Mouse (Mus musculus): ENCODE results near the gene Pls1. TPM values are rescaled to one million over a fixed set of nuclear protein-coding genes. Genes with fewer than 3 reads are reported as not detected.

The Pls1 gene
- polyA plus RNA-seq, 1 experiment, result not detected

DNA sequence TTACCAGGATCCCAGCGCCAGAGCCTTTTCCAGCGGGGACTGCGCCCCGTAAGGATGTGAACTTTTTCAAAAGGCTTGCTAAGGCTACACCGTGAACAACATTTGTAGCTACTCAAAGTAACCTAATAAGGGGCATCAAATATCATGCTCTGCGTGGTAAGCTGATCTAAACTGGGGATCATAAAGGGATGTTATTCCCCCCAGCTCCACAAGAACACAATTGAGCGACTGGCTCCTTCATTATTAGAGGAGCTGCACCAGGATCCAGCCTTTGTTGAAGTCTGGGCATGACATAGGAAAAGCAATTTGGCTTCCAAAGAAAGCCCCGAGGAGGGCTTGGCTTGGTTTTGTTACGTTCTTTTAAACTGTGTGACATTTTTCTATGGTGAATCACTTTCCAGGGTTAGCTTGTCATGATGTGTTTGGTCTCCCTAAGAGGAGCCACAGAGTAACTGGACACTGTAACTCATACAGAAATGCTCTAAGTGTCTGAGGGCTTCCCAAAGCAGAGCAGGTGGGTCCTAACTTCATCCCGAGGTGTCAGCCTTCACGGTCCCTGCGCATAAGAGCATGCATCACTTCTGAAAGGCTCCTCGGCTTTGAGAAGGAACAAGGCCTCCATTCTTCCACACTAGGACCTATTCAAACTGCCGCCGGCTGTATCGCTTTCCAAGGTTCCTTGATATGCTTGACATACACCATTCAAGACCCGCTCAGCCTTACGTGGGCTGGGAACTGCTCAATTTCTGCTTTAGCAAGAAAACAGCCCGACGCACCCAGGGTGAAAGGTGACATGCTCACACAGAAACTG, 31.2 kb downstream of the Pls1 start:
- no peak overlapping the region for H3K4me3 ChIP-seq (ENCODE audit: insufficient read depth, low read depth, low read length)
- WGBS, result 53% methylated on average over 20 of the region's 20 CpGs
- TF ChIP-seq POLR2A (IDR thresholded peaks at IDR 0.05; ENCODE audit: insufficient read depth, low read depth, low read length) (no peak), CTCF (IDR thresholded peaks at IDR 0.05; ENCODE audit: insufficient read depth, low read depth, low read length) (no peak)
- H3K4me1 ChIP-seq (ENCODE audit: control insufficient read depth, insufficient read depth, low read length), result no peaks in the 10 kb centered on the region
- no peak overlapping the region for H3K27ac ChIP-seq (ENCODE audit: insufficient read depth, low read depth, low read length)

DNA sequence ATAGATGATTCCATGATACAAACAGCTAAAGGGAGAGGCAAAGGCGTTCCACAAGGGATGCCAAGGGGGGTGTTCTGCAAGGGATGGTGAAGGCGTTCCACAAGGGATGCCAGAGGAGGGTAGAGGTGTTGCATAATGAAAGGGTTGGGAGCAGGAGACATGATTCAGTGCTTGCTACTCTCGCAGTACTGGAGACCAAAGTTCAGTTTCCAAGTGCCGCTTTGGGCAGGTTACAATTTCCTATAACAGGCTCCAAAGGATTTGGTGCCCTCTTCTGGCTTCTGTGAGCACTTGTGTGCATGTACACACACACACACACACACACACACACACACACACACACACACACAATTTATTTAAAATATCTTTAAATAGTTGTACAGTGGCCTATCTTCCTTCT, 33.3 kb downstream of the Pls1 start:
- H3K4me3 ChIP-seq (ENCODE audit: insufficient read depth, low read depth, low read length), result no peak overlapping the region
- no peak overlapping the region for H3K27ac ChIP-seq (ENCODE audit: insufficient read depth, low read depth, low read length)
- no peaks in the 10 kb centered on the region for H3K4me1 ChIP-seq (ENCODE audit: control insufficient read depth, insufficient read depth, low read length)
- no peak for TF ChIP-seq CTCF (IDR thresholded peaks at IDR 0.05; ENCODE audit: insufficient read depth, low read depth, low read length)
- no peak for TF ChIP-seq POLR2A (IDR thresholded peaks at IDR 0.05; ENCODE audit: insufficient read depth, low read depth, low read length)
- WGBS, result 98% methylated on average over 4 of the region's 4 CpGs

- no peak overlapping the region for H3K4me3 ChIP-seq (ENCODE audit: insufficient read depth, low read depth, low read length)
- 64% methylated on average over 4 of the region's 4 CpGs for WGBS
- H3K4me1 ChIP-seq (ENCODE audit: control insufficient read depth, insufficient read depth, low read length), result no peaks in the 10 kb centered on the region
- no peak overlapping the region for H3K27ac ChIP-seq (ENCODE audit: insufficient read depth, low read depth, low read length)
- no peak for TF ChIP-seq POLR2A (IDR thresholded peaks at IDR 0.05; ENCODE audit: insufficient read depth, low read depth, low read length)
- TF ChIP-seq CTCF (IDR thresholded peaks at IDR 0.05; ENCODE audit: insufficient read depth, low read depth, low read length), result no peak
Measured at GRCm38 (mm10) chr9:95809596-95809995, 35.5 kb downstream of the Pls1 start.

DNA sequence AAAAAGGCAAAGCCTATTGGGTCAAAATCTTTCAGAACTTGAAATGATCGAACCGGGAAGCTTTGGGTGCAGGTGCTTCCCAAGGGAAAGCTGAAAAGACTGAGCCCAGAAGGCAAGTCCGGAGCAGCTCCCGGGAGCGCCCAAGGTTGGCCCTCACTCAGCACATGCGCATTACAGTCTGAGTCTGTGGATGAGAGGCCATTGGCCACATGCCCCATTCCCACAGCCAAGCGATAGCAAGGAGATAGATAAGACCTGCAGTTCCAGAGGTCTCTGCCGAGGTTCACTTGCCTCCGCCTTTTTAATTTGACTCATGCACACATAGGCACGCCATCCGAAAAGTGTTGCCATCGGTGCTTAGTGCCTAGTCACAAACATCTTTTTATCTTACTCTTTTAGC, 39.7 kb downstream of the Pls1 start:
- no peak for TF ChIP-seq POLR2A (IDR thresholded peaks at IDR 0.05; ENCODE audit: insufficient read depth, low read depth, low read length)
- TF ChIP-seq CTCF (IDR thresholded peaks at IDR 0.05; ENCODE audit: insufficient read depth, low read depth, low read length), result no peak
- Histone ChIP-seq H3K27ac (ENCODE audit: insufficient read depth, low read depth, low read length) (no peak overlapping the region), H3K4me1 (ENCODE audit: control insufficient read depth, insufficient read depth, low read length) (no peaks in the 10 kb centered on the region), H3K4me3 (ENCODE audit: insufficient read depth, low read depth, low read length) (no peak overlapping the region)
- 90% methylated on average over 12 of the region's 12 CpGs for WGBS

GRCm38 (mm10) chr9:95803783-95804182, 41.3 kb downstream of the Pls1 start:
- WGBS, result 84% methylated on average over 3 of the region's 3 CpGs
- TF ChIP-seq POLR2A (IDR thresholded peaks at IDR 0.05; ENCODE audit: insufficient read depth, low read depth, low read length) (no peak), CTCF (IDR thresholded peaks at IDR 0.05; ENCODE audit: insufficient read depth, low read depth, low read length) (no peak)
- no peak overlapping the region for H3K27ac ChIP-seq (ENCODE audit: insufficient read depth, low read depth, low read length)
- H3K4me1 ChIP-seq (ENCODE audit: control insufficient read depth, insufficient read depth, low read length), result no peaks in the 10 kb centered on the region
- H3K4me3 ChIP-seq (ENCODE audit: insufficient read depth, low read depth, low read length), result no peak overlapping the region

- Histone ChIP-seq H3K27ac (ENCODE audit: insufficient read depth, low read depth, low read length) (no peak overlapping the region), H3K4me3 (ENCODE audit: insufficient read depth, low read depth, low read length) (no peak overlapping the region), H3K4me1 (ENCODE audit: control insufficient read depth, insufficient read depth, low read length) (no peaks in the 10 kb centered on the region)
- TF ChIP-seq POLR2A (IDR thresholded peaks at IDR 0.05; ENCODE audit: insufficient read depth, low read depth, low read length) (no peak), CTCF (IDR thresholded peaks at IDR 0.05; ENCODE audit: insufficient read depth, low read depth, low read length) (no peak)
- WGBS, result 64% methylated on average over 10 of the region's 10 CpGs
Measured at GRCm38 (mm10) chr9:95801610-95802451, 43.3 kb downstream of the Pls1 start.

GRCm38 (mm10) chr9:95796323-95796722, 48.8 kb downstream of the Pls1 start:
- TF ChIP-seq POLR2A (IDR thresholded peaks at IDR 0.05; ENCODE audit: insufficient read depth, low read depth, low read length) (no peak), CTCF (IDR thresholded peaks at IDR 0.05; ENCODE audit: insufficient read depth, low read depth, low read length) (no peak)
- Histone ChIP-seq H3K27ac (ENCODE audit: insufficient read depth, low read depth, low read length) (no peak overlapping the region), H3K4me3 (ENCODE audit: insufficient read depth, low read depth, low read length) (no peak overlapping the region), H3K4me1 (ENCODE audit: control insufficient read depth, insufficient read depth, low read length) (no peaks in the 10 kb centered on the region)
- WGBS, result 86% methylated on average over 2 of the region's 2 CpGs

DNA sequence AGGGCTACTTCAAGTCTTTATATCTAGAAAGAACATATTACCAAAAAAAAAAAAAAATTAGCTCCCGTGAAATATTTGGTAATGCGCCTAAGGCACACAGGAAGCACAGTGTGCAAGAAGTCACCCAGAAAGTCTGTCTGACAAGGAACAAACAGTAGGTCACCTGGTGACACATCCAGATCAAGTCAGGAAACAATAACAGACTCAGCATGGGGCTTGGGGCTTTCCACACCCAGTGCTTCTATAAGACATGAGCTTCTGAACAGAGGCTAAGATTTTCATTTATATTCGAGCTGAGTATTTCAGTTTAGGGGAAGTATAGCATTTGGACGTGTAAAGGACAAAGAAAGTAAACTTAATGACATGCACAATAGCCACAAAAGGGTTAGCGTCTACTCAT, 49.3 kb downstream of the Pls1 start:
- TF ChIP-seq CTCF (IDR thresholded peaks at IDR 0.05; ENCODE audit: insufficient read depth, low read depth, low read length) (no peak), POLR2A (IDR thresholded peaks at IDR 0.05; ENCODE audit: insufficient read depth, low read depth, low read length) (no peak)
- Histone ChIP-seq H3K4me3 (ENCODE audit: insufficient read depth, low read depth, low read length) (no peak overlapping the region), H3K27ac (ENCODE audit: insufficient read depth, low read depth, low read length) (no peak overlapping the region), H3K4me1 (ENCODE audit: control insufficient read depth, insufficient read depth, low read length) (no peaks in the 10 kb centered on the region)
- 53% methylated on average over 5 of the region's 5 CpGs for WGBS

All from olfactory bulb, adult 2 months (tissue).